In the genomic region with DNA sequence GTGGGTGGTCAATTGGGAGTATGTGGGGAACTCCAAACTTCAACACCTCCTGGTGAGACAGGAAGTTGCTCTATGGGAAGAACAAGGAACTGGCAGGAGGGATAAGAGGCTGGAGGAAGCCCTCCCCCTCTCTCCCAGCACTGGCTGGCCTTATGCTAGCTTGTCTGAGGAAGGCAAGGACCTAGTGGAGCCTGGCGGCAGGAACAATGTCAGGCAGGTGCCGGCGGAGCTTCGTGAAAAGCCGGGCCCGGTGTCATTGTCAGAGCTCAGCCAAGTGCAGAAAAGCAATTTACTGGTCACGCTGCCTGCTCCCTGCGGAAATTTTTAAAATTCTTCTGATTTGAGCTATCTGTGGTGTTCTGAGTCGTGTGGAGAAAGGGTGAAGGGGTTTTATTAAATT, we compare ENCODE assay signal across 14 mouse cellular contexts. TPM values are rescaled to one million over a fixed set of nuclear protein-coding genes. Genes with fewer than 3 reads are reported as not detected.
DNase-seq lines count a peak whose midpoint lies in the region; ATAC-seq lines count a peak whose summit lies in the region.
"Had no signal": no experiment of that assay in that cellular context is flagged by ENCODE, and none has a peak within 500 bp of the region (broad histone marks: within the 10 kb centered on the region; RNA-seq: fewer than 3 reads in every experiment).

No protein-coding gene starts in this region.

- peaks cover 71% of the 10 kb centered on the region for H3K27me3 ChIP-seq in forebrain, embryonic 10.5 days (ENCODE audit: poor library complexity, severe bottlenecking)
- peaks cover 40% of the 10 kb centered on the region for H3K27me3 ChIP-seq in forebrain, embryonic 13.5 days
- peaks cover 27% of the 10 kb centered on the region for H3K27me3 ChIP-seq in lung, embryonic 15.5 days
- H3K27me3 ChIP-seq in midbrain, embryonic 14.5 days (ENCODE audit: control insufficient read depth, insufficient read depth, low read length): peaks cover 10% of the 10 kb centered on the region; the same call in 1 of the 2 replicates

- 11% methylated on average over 9 of the region's 9 CpGs for WGBS in forebrain, embryonic 10.5 days
- 4% methylated on average over 9 of the region's 9 CpGs for WGBS in forebrain, embryonic 13.5 days
- 30% methylated on average over 9 of the region's 9 CpGs for WGBS in lung, embryonic 15.5 days
- 3% methylated on average over 9 of the region's 9 CpGs for WGBS in midbrain, embryonic 14.5 days

- H3K9me3 ChIP-seq in forebrain, embryonic 10.5 days: no peaks in the 10 kb centered on the region
- no peaks in the 10 kb centered on the region for H3K9me3 ChIP-seq in forebrain, embryonic 13.5 days (replicated peaks)
- no peaks in the 10 kb centered on the region for H3K9me3 ChIP-seq in lung, embryonic 15.5 days
- no peaks in the 10 kb centered on the region for H3K9me3 ChIP-seq in midbrain, embryonic 14.5 days (ENCODE audit: control insufficient read depth, low read length)

- 0 out of 2 replicates have a peak overlapping the region, but pooled peaks have one; percentile 30 for H3K27ac ChIP-seq in forebrain, embryonic 10.5 days
- H3K27ac ChIP-seq in forebrain, embryonic 13.5 days: no peak overlapping the region
- peak overlapping the region; percentile 20; the same call in 1 of the 2 replicates for H3K27ac ChIP-seq in lung, embryonic 15.5 days
- H3K27ac ChIP-seq in midbrain, embryonic 14.5 days (replicated peaks; ENCODE audit: low read depth, low read length): no peak overlapping the region; the same call in 1 of the 2 replicates
- H3K27ac ChIP-seq: heart, adult 2 months; liver, embryonic 14.5 days had no signal

- ATAC-seq in forebrain, embryonic 13.5 days: no peak
- ATAC-seq in lung, embryonic 15.5 days (ENCODE audit: borderline replicate concordance, extremely low read depth, low FRiP score, low TSS enrichment): no peak
- no peak for ATAC-seq in midbrain, embryonic 14.5 days (ENCODE audit: low FRiP score, low TSS enrichment)

- H3K4me3 ChIP-seq in forebrain, embryonic 10.5 days: no peak overlapping the region
- no peak overlapping the region for H3K4me3 ChIP-seq in forebrain, embryonic 13.5 days
- H3K4me3 ChIP-seq in lung, embryonic 15.5 days: no peak overlapping the region
- H3K4me3 ChIP-seq in midbrain, embryonic 14.5 days (replicated peaks; ENCODE audit: low read depth, low read length): no peak overlapping the region
- H3K4me3 ChIP-seq: heart, adult 2 months had no signal

- peaks cover 59% of the 10 kb centered on the region for H3K4me1 ChIP-seq in forebrain, embryonic 10.5 days
- peaks cover 38% of the 10 kb centered on the region for H3K4me1 ChIP-seq in forebrain, embryonic 13.5 days
- peaks cover 52% of the 10 kb centered on the region for H3K4me1 ChIP-seq in lung, embryonic 15.5 days
- peaks cover 32% of the 10 kb centered on the region for H3K4me1 ChIP-seq in midbrain, embryonic 14.5 days (ENCODE audit: control insufficient read depth, insufficient read depth, low read length)

- no peaks in the 10 kb centered on the region for H3K36me3 ChIP-seq in forebrain, embryonic 10.5 days (replicated peaks)
- H3K36me3 ChIP-seq in forebrain, embryonic 13.5 days (ENCODE audit: poor library complexity, severe bottlenecking): no peaks in the 10 kb centered on the region
- no peaks in the 10 kb centered on the region for H3K36me3 ChIP-seq in lung, embryonic 15.5 days
- no peaks in the 10 kb centered on the region for H3K36me3 ChIP-seq in midbrain, embryonic 14.5 days (ENCODE audit: control insufficient read depth, insufficient read depth, low read length)

- H3K4me2 ChIP-seq in forebrain, embryonic 13.5 days: no peak overlapping the region
- H3K4me2 ChIP-seq in lung, embryonic 15.5 days: peak overlapping the region; percentile 96; the same call in 1 of the 2 replicates
- H3K4me2 ChIP-seq in midbrain, embryonic 14.5 days (ENCODE audit: low read length): no peak overlapping the region

- peak; percentile 52 for DNase-seq in forebrain, embryonic 10.5 days (ENCODE audit: extremely low spot score, low spot score)
- no peak for DNase-seq in lung, postnatal 25 days (ENCODE audit: low spot score)
- peak; percentile 44 for DNase-seq in embryo, embryonic 10.5 days (ENCODE audit: low spot score)
- DNase-seq in midbrain, embryonic 14.5 days: peak; percentile 65
- no peak for DNase-seq in layer of hippocampus, postnatal 25 days (ENCODE audit: extremely low spot score in 1 of 2, low spot score in 1 of 2)
- DNase-seq in cerebellum, adult 8-10 months: no peak
- DNase-seq: cerebellum, postnatal 14 days; kidney, postnatal 25 days; spleen, adult 18-20 months had no signal

- no peak overlapping the region for H3K9ac ChIP-seq in forebrain, embryonic 13.5 days
- no peak overlapping the region for H3K9ac ChIP-seq in lung, embryonic 15.5 days
- no peak overlapping the region for H3K9ac ChIP-seq in midbrain, embryonic 14.5 days (replicated peaks; ENCODE audit: low read length)
- H3K9ac ChIP-seq: liver, embryonic 14.5 days had no signal

RNA-seq across cellular contexts. Expression of gene Fgf18, which starts 3.3 kb away (rescaled TPM):
- 3.6 and 3.8 TPM in 2 replicates for polyA plus RNA-seq in forebrain, embryonic 10.5 days (2016; fragmentation: Nextera tagmentation; extraction: Ambion mirVana)
- polyA plus RNA-seq in forebrain, embryonic 13.5 days (2015; fragmentation: Nextera tagmentation; extraction: Ambion mirVana): 1.6 and 2.9 TPM in 2 replicates
- polyA plus RNA-seq in lung, embryonic 15.5 days (2015; fragmentation: Nextera tagmentation; extraction: Ambion mirVana): 11.1 and 11.7 TPM in 2 replicates
- 4.7 and 5.5 TPM in 2 replicates for polyA plus RNA-seq in midbrain, embryonic 14.5 days (2014; fragmentation: Nextera tagmentation; extraction: Ambion mirVana)
- total RNA-seq in layer of hippocampus, postnatal 25 days (2021): 1 to 10 TPM; 3.9 to 4.3 TPM

RNA-seq across cellular contexts. Expression of gene Npm1, which starts 19.1 kb away (rescaled TPM):
- polyA plus RNA-seq in forebrain, embryonic 10.5 days (2016; fragmentation: Nextera tagmentation; extraction: Ambion mirVana): 1,478 and 1,686 TPM in 2 replicates
- 786 and 829 TPM in 2 replicates for polyA plus RNA-seq in forebrain, embryonic 13.5 days (2015; fragmentation: Nextera tagmentation; extraction: Ambion mirVana)
- polyA plus RNA-seq in lung, embryonic 15.5 days (2015; fragmentation: Nextera tagmentation; extraction: Ambion mirVana): 921 and 961 TPM in 2 replicates
- 485 and 506 TPM in 2 replicates for polyA plus RNA-seq in midbrain, embryonic 14.5 days (2014; fragmentation: Nextera tagmentation; extraction: Ambion mirVana)
- 100 to 1,000 TPM; 167 to 170 TPM for total RNA-seq in layer of hippocampus, postnatal 25 days (2021)

RNA-seq across cellular contexts. Expression of gene Tlx3, which starts 59.5 kb away (rescaled TPM):
- polyA plus RNA-seq in forebrain, embryonic 10.5 days (2016; fragmentation: Nextera tagmentation; extraction: Ambion mirVana): not detected in 2 replicates
- polyA plus RNA-seq in forebrain, embryonic 13.5 days (2015; fragmentation: Nextera tagmentation; extraction: Ambion mirVana): 0.15 TPM in 1 of 2 replicates, not detected in the other
- 0.10 TPM in 1 of 2 replicates, not detected in the other for polyA plus RNA-seq in lung, embryonic 15.5 days (2015; fragmentation: Nextera tagmentation; extraction: Ambion mirVana)
- polyA plus RNA-seq in midbrain, embryonic 14.5 days (2014; fragmentation: Nextera tagmentation; extraction: Ambion mirVana): 3.3 and 6.2 TPM in 2 replicates
- not detected for total RNA-seq in layer of hippocampus, postnatal 25 days (2021)
- total RNA-seq: heart, adult 2 months had no signal
- polyA plus RNA-seq: heart, adult 2 months; liver, embryonic 14.5 days; testis, adult 2 months had no signal

Comparison
In these comparisons a context has a peak if more than half of its experiments do, and no peak if none do; other contexts are left out.
1. H3K27ac ChIP-seq: peak in forebrain, embryonic 10.5 days (single experiment) and lung, embryonic 15.5 days (single experiment); none in forebrain, embryonic 13.5 days (single experiment) and midbrain, embryonic 14.5 days (single experiment).
2. DNase-seq: peak in forebrain, embryonic 10.5 days (single experiment), embryo, embryonic 10.5 days (single experiment) and midbrain, embryonic 14.5 days (single experiment); none in lung, postnatal 25 days (single experiment), layer of hippocampus, postnatal 25 days (0 of 2) and cerebellum, adult 8-10 months (single experiment).